Comparison of ENCODE assay signal across 8 mouse cellular contexts in the genomic region with DNA sequence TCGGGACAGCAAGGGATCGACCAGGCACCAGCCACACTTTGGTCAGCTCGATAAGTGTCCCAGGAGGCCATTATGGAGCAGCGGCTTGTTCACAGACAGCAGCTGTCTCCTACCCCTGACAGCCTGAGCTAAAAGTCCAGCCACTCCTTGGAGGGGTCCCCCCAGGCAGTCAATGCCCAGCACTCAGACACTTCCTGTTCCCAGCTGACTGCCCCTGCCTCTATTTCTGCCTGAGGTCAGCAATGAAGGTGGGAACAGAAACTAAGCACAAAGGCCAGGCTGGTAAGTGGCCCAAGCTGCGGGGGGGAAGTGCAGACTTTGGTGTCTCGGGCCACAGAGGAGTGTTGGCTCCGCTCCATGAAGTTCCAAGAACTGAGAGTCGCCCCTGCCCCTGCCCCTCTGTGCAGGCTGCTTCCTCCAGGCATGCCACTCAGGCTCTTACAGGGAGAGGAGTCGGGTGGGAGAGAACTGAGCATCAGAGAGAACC.
DNase-seq lines count a peak whose midpoint lies in the region; ATAC-seq lines count a peak whose summit lies in the region.

No protein-coding gene starts in this region.

- no peak overlapping the region for H3K4me2 ChIP-seq in forebrain, embryonic 11.5 days (ENCODE audit: low read depth, low read length, severe bottlenecking)
- no peak overlapping the region for H3K4me2 ChIP-seq in neural tube, embryonic 11.5 days (ENCODE audit: low read depth)

- H3K4me3 ChIP-seq in forebrain, embryonic 10.5 days: no peak overlapping the region
- no peak overlapping the region for H3K4me3 ChIP-seq in forebrain, embryonic 11.5 days (ENCODE audit: low read depth, low read length)
- no peak overlapping the region for H3K4me3 ChIP-seq in neural tube, embryonic 11.5 days (ENCODE audit: low read depth, low read length)

- no peaks in the 10 kb centered on the region for H3K27me3 ChIP-seq in forebrain, embryonic 10.5 days (ENCODE audit: poor library complexity, severe bottlenecking)
- no peaks in the 10 kb centered on the region for H3K27me3 ChIP-seq in forebrain, embryonic 11.5 days (ENCODE audit: control insufficient read depth, insufficient read depth, low read length)
- H3K27me3 ChIP-seq in neural tube, embryonic 11.5 days (ENCODE audit: control insufficient read depth, insufficient read depth, low read length): no peaks in the 10 kb centered on the region

- H3K27ac ChIP-seq in forebrain, embryonic 10.5 days: peak overlapping the region; percentile 74
- H3K27ac ChIP-seq in forebrain, embryonic 11.5 days (ENCODE audit: low read depth, low read length): no peak overlapping the region
- peak overlapping the region; percentile 51; the same call in 1 of the 2 replicates for H3K27ac ChIP-seq in neural tube, embryonic 11.5 days (ENCODE audit: low read depth, low read length)

- ATAC-seq in forebrain, embryonic 11.5 days (replicated peaks; ENCODE audit: low FRiP score): no peak
- no peak for ATAC-seq in neural tube, embryonic 11.5 days (ENCODE audit: insufficient read depth, low FRiP score, low TSS enrichment)

- no peak overlapping the region for H3K9ac ChIP-seq in forebrain, embryonic 11.5 days (ENCODE audit: low read length)
- no peak overlapping the region; the same call in 1 of the 2 replicates for H3K9ac ChIP-seq in neural tube, embryonic 11.5 days (ENCODE audit: low read length)

- 60% methylated on average over 9 of the region's 9 CpGs for WGBS in forebrain, embryonic 10.5 days
- 65% methylated on average over 9 of the region's 9 CpGs for WGBS in forebrain, embryonic 11.5 days
- 64% methylated on average over 9 of the region's 9 CpGs for WGBS in neural tube, embryonic 11.5 days

- no peak for DNase-seq in forebrain, embryonic 10.5 days (ENCODE audit: extremely low spot score, low spot score)
- DNase-seq in forebrain, embryonic 11.5 days (ENCODE audit: low spot score): no peak
- peak; percentile 34 to 36 for DNase-seq in B cell, adult 2 months
- peak; percentile 23 to 62 for DNase-seq in heart, adult 9 months (ENCODE audit: low spot score in 2 of 2)
- peak; percentile 72 for DNase-seq in kidney, postnatal 14 days
- peak; percentile 38 for DNase-seq in neural tube, embryonic 11.5 days (ENCODE audit: low spot score)
- DNase-seq in gastrocnemius, adult 8-10 months (ENCODE audit: low spot score in 2 of 2): no peak
- no peak for DNase-seq in right cerebral cortex, adult 2 months (ENCODE audit: low spot score in 2 of 2)

- peaks cover 48% of the 10 kb centered on the region for H3K36me3 ChIP-seq in forebrain, embryonic 10.5 days (replicated peaks)
- H3K36me3 ChIP-seq in forebrain, embryonic 11.5 days (ENCODE audit: control insufficient read depth, insufficient read depth, low read length): no peaks in the 10 kb centered on the region; the same call in 1 of the 2 replicates
- peaks cover 2% of the 10 kb centered on the region; the same call in 1 of the 2 replicates for H3K36me3 ChIP-seq in neural tube, embryonic 11.5 days (ENCODE audit: control insufficient read depth, insufficient read depth, low read length)

- peaks cover 32% of the 10 kb centered on the region for H3K4me1 ChIP-seq in forebrain, embryonic 10.5 days
- H3K4me1 ChIP-seq in forebrain, embryonic 11.5 days (replicated peaks; ENCODE audit: control insufficient read depth, insufficient read depth, low read length): no peaks in the 10 kb centered on the region
- peaks cover 7% of the 10 kb centered on the region; the same call in 1 of the 2 replicates for H3K4me1 ChIP-seq in neural tube, embryonic 11.5 days (ENCODE audit: control insufficient read depth, insufficient read depth, low read length)

- no peaks in the 10 kb centered on the region for H3K9me3 ChIP-seq in forebrain, embryonic 10.5 days
- H3K9me3 ChIP-seq in forebrain, embryonic 11.5 days (ENCODE audit: control insufficient read depth, low read length): no peaks in the 10 kb centered on the region
- H3K9me3 ChIP-seq in neural tube, embryonic 11.5 days (ENCODE audit: control insufficient read depth, low read length): no peaks in the 10 kb centered on the region

Comparison
In these comparisons a context has a peak if more than half of its experiments do, and no peak if none do; other contexts are left out.
1. DNase-seq: peak in B cell, adult 2 months (2 of 2), heart, adult 9 months (2 of 2), kidney, postnatal 14 days (single experiment) and neural tube, embryonic 11.5 days (single experiment); none in forebrain, embryonic 10.5 days (single experiment), forebrain, embryonic 11.5 days (single experiment), gastrocnemius, adult 8-10 months (0 of 2) and right cerebral cortex, adult 2 months (0 of 2).